Mouse (Mus musculus) myocyte (in vitro differentiated cells): Measurements from ENCODE around the gene Trpm6. TPM values are rescaled to one million over a fixed set of nuclear protein-coding genes. Genes with fewer than 3 reads are reported as not detected.

ENCODE experiments used
- H3K27me3 ChIP-seq: one replicate; pipeline ENCODE4 v1.6.1; 2011; ENCODE audit not compliant: control insufficient read depth, insufficient read depth, insufficient read length
- H3K36me3 ChIP-seq: one replicate; pipeline ENCODE4 v1.6.1; 2011; ENCODE audit not compliant: control insufficient read depth, insufficient read depth
- H3K4me2 ChIP-seq: one replicate; pipeline ENCODE4 v1.6.1; 2011; ENCODE audit warnings: low read depth, control low read depth
- H3K4me3 ChIP-seq: one replicate; pipeline ENCODE4 v1.5.1; 2011; ENCODE audit warnings: mild to moderate bottlenecking, control low read depth, moderate library complexity
- H3K79me2 ChIP-seq: one replicate; pipeline ENCODE4 v1.6.1; 2011; ENCODE audit not compliant: control insufficient read depth, insufficient read depth
- H3ac ChIP-seq: one replicate; pipeline ENCODE4 v1.6.1; 2011; ENCODE audit not compliant: control insufficient read depth, insufficient read length
- CEBPB ChIP-seq: IDR thresholded peaks from 2 replicates; pipeline ENCODE4 v1.6.1; 2011; ENCODE audit warnings: mild to moderate bottlenecking, moderate library complexity; ENCODE audit not compliant: poor library complexity, insufficient read depth, severe bottlenecking
- E2F4 ChIP-seq: IDR thresholded peaks from one replicate; pipeline ENCODE4 v1.6.1; 2011; ENCODE audit warnings: mild to moderate bottlenecking, control low read depth, moderate library complexity; ENCODE audit not compliant: insufficient read depth
- MAX ChIP-seq: IDR thresholded peaks from one replicate; pipeline ENCODE4 v1.6.1; 2011; ENCODE audit warnings: low read depth, mild to moderate bottlenecking, control low read depth
- MYOD1 ChIP-seq, 3 experiments: IDR thresholded peaks; one replicate each; pipeline ENCODE4 v1.6.1; 2011; ENCODE audit warnings: control low read depth in 2 of 3, low read depth in 2 of 3, mild to moderate bottlenecking in 2 of 3, moderate library complexity in 1 of 3; ENCODE audit not compliant: insufficient read length in 2 of 3, control insufficient read depth in 1 of 3
- MYOG ChIP-seq, 3 experiments: IDR thresholded peaks; one replicate each; pipeline ENCODE4 v1.6.1; 2011; ENCODE audit warnings: control low read depth in 2 of 3, low read depth in 2 of 3, mild to moderate bottlenecking in 2 of 3; ENCODE audit not compliant: insufficient read length in 2 of 3, control insufficient read depth in 1 of 3, insufficient read depth in 1 of 3
- POLR2A ChIP-seq: IDR thresholded peaks from one replicate; pipeline ENCODE4 v1.6.1; 2011; ENCODE audit warnings: low read depth, mild to moderate bottlenecking, control low read depth, moderate library complexity; ENCODE audit not compliant: insufficient read length
- POLR2AphosphoS2 ChIP-seq: IDR thresholded peaks from one replicate; pipeline ENCODE4 v1.6.1; 2011; ENCODE audit warnings: low read depth, control low read depth; ENCODE audit not compliant: insufficient read length
- REST ChIP-seq: IDR thresholded peaks from one replicate; pipeline ENCODE4 v1.6.1; 2011; ENCODE audit warnings: mild to moderate bottlenecking, control low read depth, moderate library complexity; ENCODE audit not compliant: insufficient read depth, insufficient read length
- SRF ChIP-seq: IDR thresholded peaks from one replicate; pipeline ENCODE4 v1.6.1; 2011; ENCODE audit warnings: low read depth; ENCODE audit not compliant: control insufficient read depth, insufficient read length
- TCF12 ChIP-seq: IDR thresholded peaks from one replicate; pipeline ENCODE4 v1.6.1; 2011; ENCODE audit warnings: mild to moderate bottlenecking, control low read depth; ENCODE audit not compliant: poor library complexity, insufficient read depth, severe bottlenecking
- TCF3 ChIP-seq: IDR thresholded peaks from one replicate; pipeline ENCODE4 v1.6.1; 2011; ENCODE audit warnings: low read depth, control low read depth; ENCODE audit not compliant: insufficient read length
- USF1 ChIP-seq: IDR thresholded peaks from one replicate; pipeline ENCODE4 v1.6.1; 2011; ENCODE audit warnings: low read depth, mild to moderate bottlenecking, control low read depth, moderate library complexity
- polyA plus RNA-seq: library from polyadenylated mRNA; unstranded; fragments of >200 nt; fragmentation: generic; extraction: Trizol; gene quantifications from one replicate; pipeline ENCODE4 v1.2.1, GENCODE M21; 2012; ENCODE audit warnings: missing spikeins

Gene Trpm6
- polyA plus RNA-seq, 1 experiment = 0.08 TPM

- TF ChIP-seq TCF12 (no peak), TCF3 (no peak), POLR2AphosphoS2 (no peak), MYOD1 (IDR thresholded peaks at IDR 0.05; ENCODE audit: control insufficient read depth in 1 of 3, insufficient read length in 2 of 3, low read depth in 2 of 3) (no peak), E2F4 (no peak), POLR2A (no peak), CEBPB (no peak), USF1 (no peak), MAX (no peak), MYOG (IDR thresholded peaks at IDR 0.05; ENCODE audit: control insufficient read depth in 1 of 3, insufficient read depth in 1 of 3, insufficient read length in 2 of 3, low read depth in 2 of 3) (no peak), SRF (no peak), REST (no peak)
- Histone ChIP-seq H3K4me3 (no peak overlapping the region), H3ac (no peak overlapping the region)
These were observed 96.6 kb downstream of the Trpm6 start for GRCm38 (mm10) chr19:18846336-18846735.

GRCm38 (mm10) chr19:18868311-18868710 lies 118.5 kb downstream of the Trpm6 start:
- H3K27me3 ChIP-seq = no peaks in the 10 kb centered on the region
- no peak overlapping the region for H3ac ChIP-seq
- H3K4me2 ChIP-seq = no peak overlapping the region
- no peaks in the 10 kb centered on the region for H3K79me2 ChIP-seq
- TF ChIP-seq USF1 (no peak), MYOG (IDR thresholded peaks at IDR 0.05; ENCODE audit: control insufficient read depth in 1 of 3, insufficient read depth in 1 of 3, insufficient read length in 2 of 3, low read depth in 2 of 3) (no peak), POLR2A (no peak), MAX (no peak), E2F4 (no peak), CEBPB (no peak), MYOD1 (IDR thresholded peaks at IDR 0.05; ENCODE audit: control insufficient read depth in 1 of 3, insufficient read length in 2 of 3, low read depth in 2 of 3) (no peak), POLR2AphosphoS2 (no peak), TCF12 (no peak), SRF (no peak), REST (no peak), TCF3 (no peak)
- H3K36me3 ChIP-seq = no peaks in the 10 kb centered on the region
- H3K4me3 ChIP-seq = no peak overlapping the region

More at GRCm38 (mm10) chr19:18846336-18846735, 96.6 kb downstream of the Trpm6 start:
- Histone ChIP-seq H3K27me3 (no peaks in the 10 kb centered on the region), H3K79me2 (no peaks in the 10 kb centered on the region), H3K36me3 (no peaks in the 10 kb centered on the region), H3K4me2 (no peak overlapping the region)

- Histone ChIP-seq H3K4me3 (no peak overlapping the region), H3ac (no peak overlapping the region), H3K79me2 (no peaks in the 10 kb centered on the region), H3K4me2 (no peak overlapping the region), H3K27me3 (no peaks in the 10 kb centered on the region), H3K36me3 (no peaks in the 10 kb centered on the region)
- TF ChIP-seq MYOG (IDR thresholded peaks at IDR 0.05; ENCODE audit: control insufficient read depth in 1 of 3, insufficient read depth in 1 of 3, insufficient read length in 2 of 3, low read depth in 2 of 3) (no peak), MYOD1 (IDR thresholded peaks at IDR 0.05; ENCODE audit: control insufficient read depth in 1 of 3, insufficient read length in 2 of 3, low read depth in 2 of 3) (no peak), POLR2A (no peak), CEBPB (no peak), SRF (no peak), E2F4 (no peak), MAX (no peak), USF1 (no peak), TCF12 (no peak), POLR2AphosphoS2 (no peak), TCF3 (no peak), REST (no peak)
These were observed 123.2 kb downstream of the Trpm6 start for GRCm38 (mm10) chr19:18872792-18873569.

GRCm38 (mm10) chr19:18873709-18874644 lies 124.2 kb downstream of the Trpm6 start:
- TF ChIP-seq TCF3 (no peak), POLR2A (no peak), REST (no peak), USF1 (no peak), CEBPB (no peak), MAX (no peak), MYOD1 (IDR thresholded peaks at IDR 0.05; ENCODE audit: control insufficient read depth in 1 of 3, insufficient read length in 2 of 3, low read depth in 2 of 3) (no peak), POLR2AphosphoS2 (no peak), SRF (no peak), MYOG (IDR thresholded peaks at IDR 0.05; ENCODE audit: control insufficient read depth in 1 of 3, insufficient read depth in 1 of 3, insufficient read length in 2 of 3, low read depth in 2 of 3) (no peak), E2F4 (no peak), TCF12 (no peak)
- Histone ChIP-seq H3K36me3 (no peaks in the 10 kb centered on the region), H3K4me2 (no peak overlapping the region), H3K79me2 (no peaks in the 10 kb centered on the region), H3ac (no peak overlapping the region), H3K27me3 (no peaks in the 10 kb centered on the region), H3K4me3 (no peak overlapping the region)
